Mouse (Mus musculus) midbrain, embryonic 12.5 days (tissue): ENCODE measurements around the gene Calhm1. TPM values are rescaled to one million over a fixed set of nuclear protein-coding genes. Genes with fewer than 3 reads are reported as not detected.

ENCODE experiments used
- ATAC-seq: fragments of 200-750 bp; cut with Nextera tagmentation; 2 replicates; pipeline ENCODE4 v1.8.0; 2017; ENCODE audit warnings: low read depth, moderate TSS enrichment, moderate library complexity; ENCODE audit not compliant: low FRiP score
- H3K27ac ChIP-seq: fragments of 300-500 bp; sonication (generic); replicated peaks from 2 replicates; pipeline ENCODE4 v1.5.1; 2016; ENCODE audit warnings: mild to moderate bottlenecking
- H3K27me3 ChIP-seq: fragments of 300-500 bp; sonication (generic); 2 replicates; pipeline ENCODE4 v1.6.1; 2016; ENCODE audit warnings: mild to moderate bottlenecking
- H3K36me3 ChIP-seq: fragments of 300-500 bp; sonication (generic); 2 replicates; pipeline ENCODE4 v1.6.1; 2016
- H3K4me1 ChIP-seq: fragments of 300-500 bp; sonication (generic); 2 replicates; pipeline ENCODE4 v1.6.1; 2016
- H3K4me2 ChIP-seq: fragments of 300-500 bp; sonication (generic); replicated peaks from 2 replicates; pipeline ENCODE4 v1.6.1; 2016; ENCODE audit warnings: mild to moderate bottlenecking, moderate library complexity
- H3K4me3 ChIP-seq: fragments of 300-500 bp; sonication (generic); 2 replicates; pipeline ENCODE4 v1.5.1; 2016; ENCODE audit warnings: mild to moderate bottlenecking
- H3K9ac ChIP-seq: fragments of 300-500 bp; sonication (generic); replicated peaks from 2 replicates; pipeline ENCODE4 v1.6.1; 2016; ENCODE audit warnings: mild to moderate bottlenecking, moderate library complexity
- H3K9me3 ChIP-seq: fragments of 300-500 bp; sonication (generic); 2 replicates; pipeline ENCODE4 v1.6.1; 2016; ENCODE audit warnings: mild to moderate bottlenecking
- WGBS: fragments of 180-500 bp; shearing (Covaris S2); methylation state at CpG from one replicate; pipeline ENCODE4 v1.1.7; 2016; 5-methylcytosine and 5-hydroxymethylcytosine counted together
- polyA plus RNA-seq: library from polyadenylated mRNA; unstranded; fragments of >200 nt; fragmentation: Nextera tagmentation; extraction: Ambion mirVana; gene quantifications from 2 replicates; pipeline ENCODE4 v1.2.1, GENCODE M21; 2016

Gene Calhm1
- polyA plus RNA-seq = not detected in 2 replicates

DNA sequence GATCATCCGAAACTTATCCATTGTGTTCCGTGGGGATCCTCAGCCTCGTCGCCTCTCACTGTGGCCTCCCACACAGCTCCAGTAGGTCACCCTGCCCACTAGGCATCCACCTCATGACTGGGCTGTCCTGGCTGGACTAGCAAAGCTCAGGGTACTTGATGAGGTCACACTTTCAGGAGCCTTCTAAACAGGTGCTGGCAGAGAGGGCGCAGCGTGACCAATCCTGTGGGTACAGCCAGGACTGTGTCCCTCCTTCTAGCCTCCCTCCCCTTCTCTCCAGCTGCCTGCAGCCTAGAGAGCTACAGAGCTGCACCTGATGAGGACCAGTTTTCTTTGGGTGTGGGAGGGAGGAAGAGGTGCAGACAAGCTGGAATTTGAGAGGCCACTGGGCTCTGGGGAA is at the start of gene Calhm1:
Calhm1 (minus strand) TSS at position 101 of the 400 bp plus-strand sequence.
- no peaks in the 10 kb centered on the region for H3K4me1 ChIP-seq
- no peaks in the 10 kb centered on the region for H3K9me3 ChIP-seq
- ATAC-seq = no peak
- H3K27me3 ChIP-seq = peaks cover 7% of the 10 kb centered on the region
- H3K4me2 ChIP-seq = no peak within 1 kb of the TSS
- H3K4me3 ChIP-seq = no peak within 1 kb of the TSS
- WGBS = 92% methylated on average over 6 of the region's 6 CpGs
- H3K36me3 ChIP-seq = no peaks in the 10 kb centered on the region
- H3K27ac ChIP-seq = no peak within 1 kb of the TSS
- H3K9ac ChIP-seq = no peak within 1 kb of the TSS

DNA sequence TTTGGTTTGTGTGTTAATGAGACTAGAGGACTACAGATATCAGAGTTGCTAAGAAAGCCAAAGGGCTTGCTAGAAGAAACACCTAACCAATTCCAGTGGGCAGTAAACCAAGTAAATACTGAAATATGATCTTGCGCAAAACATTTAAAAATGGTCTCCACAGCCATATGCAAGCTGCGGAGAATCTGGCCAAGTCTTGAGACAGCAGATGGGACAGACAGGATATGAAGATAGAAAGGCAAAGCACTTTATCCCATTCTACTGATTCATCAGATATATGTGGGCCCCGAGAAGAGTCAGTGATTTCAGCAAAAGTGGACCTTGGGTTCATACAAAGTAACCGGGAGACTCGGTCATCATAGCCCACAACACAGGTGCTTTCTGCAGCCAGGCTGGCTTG is 48.1 kb upstream of the Calhm1 start:
- no peak overlapping the region for H3K27ac ChIP-seq
- H3K9me3 ChIP-seq = no peaks in the 10 kb centered on the region
- WGBS = 95% methylated on average over 5 of the region's 5 CpGs
- peaks cover 7% of the 10 kb centered on the region; the same call in 1 of the 2 replicates for H3K4me1 ChIP-seq
- no peak for ATAC-seq
- no peak overlapping the region for H3K4me2 ChIP-seq
- no peak overlapping the region for H3K9ac ChIP-seq
- no peak overlapping the region for H3K4me3 ChIP-seq
- no peaks in the 10 kb centered on the region for H3K36me3 ChIP-seq
- no peaks in the 10 kb centered on the region for H3K27me3 ChIP-seq

DNA sequence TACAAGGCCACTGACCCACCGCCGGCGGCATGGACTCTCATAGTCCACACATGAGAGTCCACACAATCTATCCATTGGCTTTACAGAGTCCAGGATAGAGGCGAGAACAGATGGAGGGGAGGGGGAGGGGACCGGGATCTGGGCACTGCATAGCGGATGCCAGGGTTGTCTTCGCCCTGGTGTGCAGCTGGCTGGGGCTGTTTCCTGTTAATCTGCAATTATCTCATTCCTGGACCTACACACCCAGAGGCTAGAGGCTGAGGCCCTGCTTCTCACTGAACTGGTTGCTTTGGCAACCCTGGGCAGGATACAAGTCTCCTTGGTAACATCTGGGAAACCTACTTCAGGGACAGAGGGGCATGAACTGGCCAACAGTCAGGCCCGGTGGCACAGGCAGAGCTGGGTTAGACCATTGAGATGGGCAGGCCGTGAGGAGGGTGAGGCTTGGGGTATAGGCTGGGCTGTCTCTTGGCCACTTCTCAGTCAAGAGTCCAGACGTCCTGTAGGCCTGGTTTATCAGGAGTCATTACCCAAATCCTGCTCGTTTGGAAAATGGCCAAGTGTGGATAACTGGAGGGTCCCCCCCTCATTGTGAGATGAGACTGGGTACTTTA is 44.6 kb upstream of the Calhm1 start:
- H3K36me3 ChIP-seq = no peaks in the 10 kb centered on the region
- no peak overlapping the region for H3K4me2 ChIP-seq
- no peak overlapping the region for H3K4me3 ChIP-seq
- no peak overlapping the region for H3K9ac ChIP-seq
- ATAC-seq = peak; percentile 62; the same call in 1 of the 2 replicates
- 0 out of 2 replicates have a peak overlapping the region, but pooled peaks have one; percentile 20 for H3K27ac ChIP-seq
- 71% methylated on average over 11 of the region's 11 CpGs for WGBS
- no peaks in the 10 kb centered on the region for H3K27me3 ChIP-seq
- no peaks in the 10 kb centered on the region for H3K9me3 ChIP-seq
- peaks cover 10% of the 10 kb centered on the region; the same call in 1 of the 2 replicates for H3K4me1 ChIP-seq

DNA sequence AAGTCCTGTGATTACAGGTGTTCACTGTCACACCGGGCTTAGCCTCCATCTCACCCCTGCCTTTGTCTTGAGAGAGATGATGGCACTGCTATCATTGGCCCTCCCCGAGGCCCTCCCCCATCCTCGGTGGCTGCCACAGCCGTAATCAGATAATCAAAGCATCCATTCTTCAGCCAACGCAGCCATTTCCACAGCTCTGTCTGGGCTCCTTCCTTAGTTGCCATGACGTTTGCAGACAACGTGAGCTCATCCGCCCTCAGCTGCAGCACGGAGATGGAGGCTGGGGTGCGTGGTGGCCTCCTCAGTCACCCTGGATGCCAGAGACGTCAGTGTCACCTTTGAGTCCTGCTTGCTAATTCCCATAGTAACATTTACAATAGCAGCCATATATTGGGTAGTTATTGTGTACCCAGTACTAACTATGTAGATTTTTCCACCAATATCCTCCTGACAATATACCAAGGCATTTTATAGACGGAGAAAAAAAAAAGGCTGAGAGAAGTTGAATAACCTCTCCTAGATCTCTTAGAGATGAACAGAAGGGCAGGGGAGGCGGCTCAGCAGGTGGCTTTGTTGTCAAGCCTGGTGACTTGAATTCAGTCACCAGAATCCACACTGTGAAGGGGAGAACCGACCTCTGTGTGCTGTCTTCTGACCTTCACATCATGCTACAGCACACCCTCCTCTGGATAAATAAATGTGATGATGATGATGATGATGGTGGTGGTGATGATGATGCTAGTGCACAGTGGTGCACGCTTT is 42.6 kb upstream of the Calhm1 start:
- no peak for ATAC-seq
- H3K4me2 ChIP-seq = no peak overlapping the region
- H3K4me3 ChIP-seq = no peak overlapping the region
- peaks cover under 1% of the 10 kb centered on the region; the same call in 1 of the 2 replicates for H3K27me3 ChIP-seq
- WGBS = 50% methylated on average over 15 of the region's 15 CpGs
- H3K9me3 ChIP-seq = peaks cover 6% of the 10 kb centered on the region; the same call in 1 of the 2 replicates
- H3K27ac ChIP-seq = no peak overlapping the region
- no peak overlapping the region for H3K9ac ChIP-seq
- peaks cover 10% of the 10 kb centered on the region; the same call in 1 of the 2 replicates for H3K4me1 ChIP-seq
- H3K36me3 ChIP-seq = no peaks in the 10 kb centered on the region

DNA sequence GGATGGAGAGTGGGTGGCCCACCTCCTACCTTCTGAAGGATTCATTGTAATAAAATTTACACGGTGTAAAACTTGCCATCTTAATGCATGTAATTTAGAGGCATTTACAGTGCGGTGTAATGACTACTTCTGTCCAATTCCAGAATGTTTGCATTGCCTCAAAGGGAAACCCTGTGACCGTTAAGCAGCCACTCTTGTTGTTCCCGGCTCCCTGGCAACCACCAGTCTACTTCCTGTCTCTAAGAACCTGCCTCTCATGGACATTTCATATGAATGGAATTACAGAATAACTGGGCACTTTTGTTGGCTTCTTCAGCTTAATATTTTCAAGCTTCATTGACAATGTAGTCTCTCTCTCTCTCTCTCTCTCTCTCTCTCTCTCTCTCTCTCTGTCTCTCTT is 40.7 kb upstream of the Calhm1 start:
- WGBS = 65% methylated on average over 4 of the region's 4 CpGs
- no peak for ATAC-seq

DNA sequence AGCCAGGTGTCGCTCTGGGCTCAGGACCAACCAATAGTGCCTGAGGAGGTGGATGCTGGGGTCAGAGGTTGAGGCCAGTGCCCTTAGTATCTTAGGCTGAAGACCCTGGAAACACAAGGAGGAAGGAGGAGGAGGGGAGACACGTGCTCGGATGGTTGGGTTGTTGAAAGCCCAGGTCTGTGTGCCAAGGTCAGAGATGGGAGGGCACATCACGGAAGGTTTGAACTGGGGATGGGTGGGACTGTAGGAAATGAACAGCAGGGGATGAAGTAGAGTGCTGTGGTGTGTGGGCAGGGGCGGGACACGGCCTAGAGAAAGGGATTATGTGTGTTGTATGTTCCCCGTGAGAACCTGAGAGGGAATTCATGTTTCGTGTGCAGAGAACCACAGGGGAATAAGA is 40.2 kb upstream of the Calhm1 start:
- Histone ChIP-seq H3K27ac (no peak overlapping the region), H3K4me3 (no peak overlapping the region), H3K4me1 (peaks cover 18% of the 10 kb centered on the region), H3K9ac (no peak overlapping the region), H3K27me3 (peaks cover 24% of the 10 kb centered on the region), H3K9me3 (peaks cover 6% of the 10 kb centered on the region; the same call in 1 of the 2 replicates), H3K4me2 (no peak overlapping the region), H3K36me3 (no peaks in the 10 kb centered on the region)
- 75% methylated on average over 8 of the region's 8 CpGs for WGBS
- no peak for ATAC-seq

More for the DNA sequence above, 40.7 kb upstream of the Calhm1 start:
- no peak overlapping the region for H3K27ac ChIP-seq
- H3K4me2 ChIP-seq = no peak overlapping the region
- H3K4me1 ChIP-seq = peaks cover 13% of the 10 kb centered on the region; the same call in 1 of the 2 replicates
- peaks cover 19% of the 10 kb centered on the region for H3K27me3 ChIP-seq
- peaks cover 6% of the 10 kb centered on the region; the same call in 1 of the 2 replicates for H3K9me3 ChIP-seq
- no peaks in the 10 kb centered on the region for H3K36me3 ChIP-seq
- no peak overlapping the region for H3K9ac ChIP-seq
- no peak overlapping the region for H3K4me3 ChIP-seq

DNA sequence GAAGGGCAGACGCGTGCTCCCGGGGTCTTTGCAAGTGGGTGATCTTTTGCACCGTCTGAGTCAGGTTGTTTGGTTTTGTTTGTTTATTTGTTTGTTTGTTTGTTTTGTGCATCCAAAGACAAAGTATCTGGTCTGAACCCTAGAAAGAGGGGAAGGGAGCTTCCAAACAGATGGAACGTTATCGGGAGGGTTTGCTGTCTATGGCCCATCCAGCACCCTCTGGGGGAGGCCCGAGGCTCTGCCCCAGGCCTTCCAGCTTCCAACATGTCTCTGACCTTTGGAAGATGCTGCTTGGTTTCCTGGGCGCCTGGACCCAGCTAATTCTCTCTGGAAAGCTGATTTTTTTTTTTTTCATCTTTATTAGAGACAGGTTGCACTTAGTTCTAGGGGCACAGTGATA is 36.0 kb upstream of the Calhm1 start:
- no peaks in the 10 kb centered on the region for H3K36me3 ChIP-seq
- peaks cover 15% of the 10 kb centered on the region for H3K4me1 ChIP-seq
- H3K4me2 ChIP-seq = peak overlapping the region; percentile 99
- H3K9ac ChIP-seq = no peak overlapping the region
- WGBS = 15% methylated on average over 8 of the region's 8 CpGs
- H3K27ac ChIP-seq = no peak overlapping the region
- H3K27me3 ChIP-seq = peaks cover 56% of the 10 kb centered on the region
- H3K4me3 ChIP-seq = peak overlapping the region; percentile 72
- no peak for ATAC-seq
- peaks cover 6% of the 10 kb centered on the region; the same call in 1 of the 2 replicates for H3K9me3 ChIP-seq

DNA sequence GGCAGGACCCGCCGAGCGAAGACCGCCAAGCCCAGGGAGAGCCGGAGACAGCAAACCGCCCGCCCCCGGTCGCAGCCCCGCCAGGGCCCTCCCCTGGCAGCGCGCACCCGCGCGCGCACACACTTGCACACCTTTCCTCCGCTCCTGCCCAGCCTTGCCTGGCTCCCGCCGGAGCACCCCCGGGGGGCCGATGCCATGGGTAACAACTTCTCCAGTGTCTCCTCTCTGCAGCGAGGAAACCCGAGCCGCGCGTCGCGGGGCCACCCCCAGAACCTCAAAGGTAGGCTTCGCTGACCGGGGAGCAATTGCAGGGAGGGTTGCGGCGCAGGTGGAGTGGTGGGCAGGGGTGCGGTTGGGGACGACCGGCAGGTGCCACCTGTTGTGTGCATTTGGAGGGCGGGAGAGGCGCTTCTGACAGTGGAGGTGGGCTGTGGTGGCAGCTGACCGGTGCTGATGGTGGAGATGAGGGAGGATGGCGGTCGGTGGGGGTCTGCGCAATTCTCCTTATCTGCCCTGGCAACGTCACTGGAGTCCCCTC is 35.3 kb upstream of the Calhm1 start:
- under 1% methylated on average over 40 of the region's 42 CpGs for WGBS
- peak overlapping the region; percentile 99 for H3K4me2 ChIP-seq
- H3K27ac ChIP-seq = 0 out of 2 replicates have a peak overlapping the region, but pooled peaks have one; percentile 39
- H3K4me1 ChIP-seq = peaks cover 15% of the 10 kb centered on the region
- 0 out of 2 replicates have a peak, but pooled peaks have one; percentile 13 for ATAC-seq
- no peaks in the 10 kb centered on the region for H3K36me3 ChIP-seq
- H3K9ac ChIP-seq = peak overlapping the region; percentile 68
- H3K4me3 ChIP-seq = peak overlapping the region; percentile 72
- H3K27me3 ChIP-seq = peaks cover 56% of the 10 kb centered on the region
- peaks cover 6% of the 10 kb centered on the region; the same call in 1 of the 2 replicates for H3K9me3 ChIP-seq

DNA sequence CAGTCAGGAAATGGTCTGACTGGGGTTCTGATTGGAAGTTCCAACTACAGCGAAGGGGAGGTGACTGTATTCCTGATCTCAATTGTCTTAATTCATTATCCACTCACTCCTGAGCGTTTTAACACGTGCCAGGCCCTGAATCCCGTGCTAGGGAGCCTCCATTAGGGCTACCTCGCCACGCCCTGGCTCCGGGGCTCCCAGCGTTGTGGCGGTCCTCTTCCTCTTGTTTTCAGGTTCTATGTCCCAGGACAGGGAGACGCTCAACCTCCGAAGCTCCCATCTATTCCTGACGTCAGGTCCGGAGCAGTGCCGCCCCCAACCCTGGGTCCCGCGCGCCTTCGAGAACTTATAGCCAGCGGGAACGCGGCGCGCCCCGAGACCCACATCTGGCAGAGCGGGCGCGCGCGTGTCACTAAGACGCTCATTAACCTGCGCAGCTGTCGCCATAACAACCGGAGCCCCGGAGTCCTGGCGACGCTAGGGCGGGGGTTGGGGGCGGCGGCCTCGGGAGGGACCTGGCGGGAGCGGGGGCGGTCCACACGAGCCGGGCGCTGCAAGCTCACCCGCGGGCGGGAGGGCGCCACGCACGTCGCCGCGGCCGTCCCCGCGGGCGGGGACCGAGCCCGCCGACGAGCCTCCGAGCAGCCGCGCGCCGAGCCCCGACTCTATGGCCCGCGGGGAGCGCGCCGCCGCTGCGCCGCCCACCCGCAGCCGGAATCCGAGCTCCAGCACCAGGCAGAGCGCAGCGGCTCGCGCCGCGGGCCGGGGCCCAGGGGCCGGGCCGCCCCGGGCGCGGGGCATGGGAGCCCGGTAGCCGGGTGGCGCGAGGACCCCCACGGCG is 34.6 kb upstream of the Calhm1 start, which contains the start of gene Neurl1a:
Neurl1a (plus strand) TSS at position 390 of the 841 bp plus-strand sequence.
- Histone ChIP-seq H3K4me2 (peak within 1 kb of the TSS; percentile 99), H3K27ac (peak within 1 kb of the TSS; percentile 39; the same call in 1 of the 2 replicates), H3K36me3 (no peaks in the 10 kb centered on the region), H3K9ac (peak within 1 kb of the TSS; percentile 68), H3K27me3 (peaks cover 56% of the 10 kb centered on the region), H3K4me3 (peak within 1 kb of the TSS; percentile 72), H3K4me1 (peaks cover 15% of the 10 kb centered on the region), H3K9me3 (peaks cover 6% of the 10 kb centered on the region; the same call in 1 of the 2 replicates)
- ATAC-seq = peak; percentile 76
- under 1% methylated on average over 76 of the region's 98 CpGs for WGBS

DNA sequence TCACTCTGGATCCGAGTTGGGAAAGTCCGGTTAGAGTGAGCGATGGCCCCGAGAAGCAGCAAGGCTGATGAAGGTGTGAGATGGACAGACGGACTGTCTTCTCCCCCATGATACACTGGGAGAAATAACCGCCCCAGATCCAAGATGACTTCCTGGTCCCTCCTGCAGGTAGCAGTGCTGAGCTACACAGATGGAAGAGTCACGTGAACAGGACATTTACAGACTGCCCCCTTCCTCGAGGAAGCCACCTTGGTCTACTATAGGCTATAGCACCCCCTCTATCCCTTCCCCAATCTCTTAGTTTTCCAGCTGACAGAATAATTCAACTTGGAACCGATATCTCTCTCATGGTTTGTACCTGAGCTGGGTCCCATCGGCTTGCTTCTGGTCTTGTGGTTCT is 33.9 kb upstream of the Calhm1 start:
- no peak overlapping the region for H3K9ac ChIP-seq
- no peak overlapping the region for H3K27ac ChIP-seq
- no peaks in the 10 kb centered on the region for H3K36me3 ChIP-seq
- peaks cover 56% of the 10 kb centered on the region for H3K27me3 ChIP-seq
- peaks cover 15% of the 10 kb centered on the region for H3K4me1 ChIP-seq
- H3K9me3 ChIP-seq = peaks cover 6% of the 10 kb centered on the region; the same call in 1 of the 2 replicates
- H3K4me2 ChIP-seq = peak overlapping the region; percentile 99; the same call in 1 of the 2 replicates
- 18% methylated on average over 10 of the region's 10 CpGs for WGBS
- no peak overlapping the region for H3K4me3 ChIP-seq
- no peak for ATAC-seq

DNA sequence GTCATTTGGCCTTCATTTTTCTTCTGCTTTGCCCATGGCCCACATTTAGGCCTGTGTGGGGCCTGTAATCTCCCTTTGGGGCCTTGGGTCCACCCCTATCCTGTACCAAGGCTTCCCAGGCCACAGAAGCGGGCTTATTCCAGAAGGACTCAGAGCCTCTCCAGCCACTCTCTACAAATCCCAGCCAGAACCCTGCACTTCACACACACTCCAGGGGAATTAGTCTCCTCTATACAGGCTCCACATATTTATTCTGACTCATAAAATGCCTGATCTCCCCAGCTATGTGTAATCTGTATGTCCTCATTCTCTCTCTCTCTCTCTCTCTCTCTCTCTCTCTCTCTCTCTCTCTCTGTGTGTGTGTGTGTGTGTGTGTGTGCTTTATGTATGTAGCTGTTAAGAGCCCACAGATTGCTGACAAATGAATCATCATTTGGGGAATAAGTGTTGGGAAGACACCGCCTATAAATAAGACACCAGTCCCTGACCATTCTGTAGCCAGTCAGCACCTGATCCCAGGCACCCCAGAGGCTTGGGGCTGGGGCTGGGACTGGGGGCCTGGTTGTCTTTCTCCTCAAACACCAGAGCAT is 33.0 kb upstream of the Calhm1 start:
- 85% methylated on average over 2 of the region's 2 CpGs for WGBS
- H3K4me2 ChIP-seq = no peak overlapping the region
- peaks cover 3% of the 10 kb centered on the region; the same call in 1 of the 2 replicates for H3K9me3 ChIP-seq
- no peaks in the 10 kb centered on the region for H3K36me3 ChIP-seq
- no peak overlapping the region for H3K9ac ChIP-seq
- H3K4me1 ChIP-seq = peaks cover 15% of the 10 kb centered on the region
- H3K27ac ChIP-seq = no peak overlapping the region
- H3K27me3 ChIP-seq = peaks cover 56% of the 10 kb centered on the region
- ATAC-seq = no peak
- H3K4me3 ChIP-seq = no peak overlapping the region
